Mouse (Mus musculus): Measurements from ENCODE around the gene Raph1. TPM values are rescaled to one million over a fixed set of nuclear protein-coding genes. Genes with fewer than 3 reads are reported as not detected.

The Raph1 gene
- 100 to 1,000 TPM; 113 to 150 (median 128) TPM for total RNA-seq (2022)

- peak; percentile 80 for DNase-seq (ENCODE audit: low spot score)
Observed at GRCm38 (mm10) chr1:60566631-60567311, at the start of gene Raph1. Gene Raph1 (minus strand): TSS chr1:60567104.

DNA sequence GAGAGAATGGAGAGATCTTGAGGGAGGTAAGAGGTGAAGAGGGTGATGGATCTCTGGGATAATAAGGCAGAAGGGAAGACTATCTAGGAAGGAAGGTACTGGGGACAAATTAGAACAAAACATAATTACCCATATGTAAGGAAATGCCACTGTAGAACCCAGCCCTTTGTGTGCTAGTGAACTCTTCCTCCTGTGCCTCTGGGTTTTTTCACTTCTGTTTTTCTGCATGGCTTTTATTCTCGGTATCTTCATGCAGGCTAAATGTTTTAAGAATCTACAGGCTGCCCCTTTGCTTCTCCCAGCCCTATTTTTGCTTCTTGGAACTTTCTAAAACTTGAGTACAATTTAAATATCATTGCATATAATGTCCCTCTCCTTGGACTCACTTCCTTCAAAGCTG is 48.8 kb upstream of the Raph1 start:
- no peak for DNase-seq (ENCODE audit: low spot score)

DNA sequence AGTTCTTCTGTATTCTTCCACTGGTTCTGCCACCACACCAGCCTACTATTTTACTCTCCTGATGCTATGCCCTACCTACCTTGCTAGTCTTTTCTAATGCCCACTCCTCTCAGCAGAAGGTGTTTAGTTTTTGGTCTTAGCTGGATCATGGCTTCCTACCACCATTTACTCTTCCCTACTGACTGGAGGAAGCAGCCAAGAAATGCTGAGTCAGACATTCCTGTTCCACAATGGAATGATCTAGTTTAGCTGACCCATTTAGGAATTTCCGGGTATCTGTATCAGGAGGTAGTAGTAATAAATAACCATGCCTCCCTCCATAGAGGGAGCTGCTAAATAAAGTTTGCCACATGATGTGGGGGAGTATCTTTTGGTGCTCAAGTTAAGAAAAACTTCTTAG is 48.0 kb upstream of the Raph1 start:
- no peak for DNase-seq (ENCODE audit: low spot score)

DNA sequence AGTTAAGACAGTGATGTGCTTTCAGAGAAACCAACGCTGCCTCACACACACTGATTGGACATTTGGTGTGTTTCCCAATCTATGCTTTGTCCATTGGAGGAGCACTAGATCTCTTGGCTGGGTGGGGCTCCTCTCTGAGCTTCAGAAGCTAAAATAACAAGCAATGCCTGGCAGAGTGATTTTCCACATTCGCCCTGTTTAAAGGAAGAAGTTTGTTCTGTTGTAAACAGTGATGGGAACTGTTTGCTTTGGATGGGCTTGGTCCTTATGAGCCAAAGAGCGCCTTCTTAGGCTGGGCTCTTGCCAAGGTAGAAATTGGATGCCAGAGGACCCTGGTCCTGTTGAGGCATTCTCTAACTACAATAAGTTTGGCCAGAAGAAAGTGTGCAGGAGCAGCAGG is 45.1 kb upstream of the Raph1 start:
- no peak for DNase-seq (ENCODE audit: low spot score)

DNA sequence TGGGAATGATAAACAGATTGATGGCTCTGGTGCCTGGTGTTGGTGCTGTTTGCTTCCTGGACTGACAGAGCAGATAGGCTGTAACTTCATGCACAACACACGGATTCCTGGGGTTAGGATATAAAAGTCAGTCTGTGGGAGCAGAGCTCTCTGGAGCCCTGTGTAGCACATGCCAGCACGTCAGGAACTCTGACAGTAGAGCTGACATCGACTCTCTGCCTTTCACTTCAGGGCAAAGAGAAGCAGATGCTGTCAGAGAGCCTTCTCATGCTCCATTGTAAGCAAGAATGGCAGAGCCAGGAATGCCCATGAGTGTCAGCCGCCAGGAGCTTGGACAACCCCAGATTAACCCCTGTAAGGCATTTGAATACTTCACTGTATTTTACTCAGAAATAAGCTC is 43.7 kb upstream of the Raph1 start:
- DNase-seq (ENCODE audit: low spot score), result no peak

DNA sequence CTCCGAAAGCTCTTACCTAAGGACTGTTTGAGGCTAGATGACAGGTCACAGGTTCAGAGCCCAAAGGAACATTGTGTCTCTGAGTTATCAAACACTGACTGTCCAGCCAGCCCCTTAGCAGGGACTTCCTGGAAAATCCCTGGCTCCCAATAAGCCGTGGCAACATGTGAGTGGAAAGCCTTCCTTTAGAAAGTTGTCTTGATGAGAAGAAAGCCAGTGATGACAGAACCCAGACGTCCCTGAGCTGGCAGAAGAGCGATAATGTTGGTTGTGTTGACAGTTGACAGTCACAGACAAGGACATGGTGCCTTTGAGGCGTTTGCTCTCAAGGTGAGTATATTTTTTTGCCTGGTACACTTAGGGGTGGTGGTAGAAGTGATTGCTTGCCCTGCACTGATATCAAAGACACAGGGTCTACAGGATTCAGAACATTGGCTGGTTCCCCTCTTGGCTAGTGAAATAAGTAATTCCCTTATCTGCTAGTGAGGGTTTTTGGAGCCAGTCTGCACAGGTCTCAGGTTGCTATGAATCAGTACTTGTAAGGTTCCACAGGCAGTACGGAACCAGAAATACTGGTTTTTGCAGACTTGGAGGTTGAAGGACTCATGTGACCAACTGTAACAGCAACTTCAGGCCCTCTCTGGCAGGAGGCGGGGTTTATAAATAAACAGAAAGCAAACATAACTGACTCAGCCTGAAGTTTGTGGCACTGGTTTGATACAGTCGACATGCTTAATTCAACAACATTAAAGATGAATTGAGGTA is 42.3 kb upstream of the Raph1 start:
- peak; percentile 76 for DNase-seq (ENCODE audit: low spot score)

- no peak for DNase-seq (ENCODE audit: low spot score)
Observed at GRCm38 (mm10) chr1:60604481-60605021, 37.6 kb upstream of the Raph1 start.

- DNase-seq (ENCODE audit: low spot score), result no peak
Observed at GRCm38 (mm10) chr1:60600682-60601081, 33.8 kb upstream of the Raph1 start.

DNA sequence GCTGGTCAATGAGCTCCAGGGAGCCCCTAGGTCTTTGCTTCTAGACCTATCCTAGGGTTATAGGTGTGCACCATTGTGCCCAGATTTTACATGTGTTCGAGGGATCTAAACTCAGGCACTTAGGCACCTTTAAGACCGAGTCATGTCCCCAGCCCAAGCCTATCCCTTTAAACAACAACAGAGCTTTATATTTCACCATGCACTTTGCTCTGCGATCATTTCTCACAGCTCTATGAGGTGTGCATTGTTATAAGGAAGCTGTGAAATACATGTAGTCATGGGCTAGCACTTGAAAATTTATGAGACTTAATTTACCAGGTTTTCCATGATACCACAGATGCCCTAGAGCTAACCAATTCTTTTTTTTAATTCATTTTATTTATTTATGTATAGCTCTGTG is 33.0 kb upstream of the Raph1 start:
- DNase-seq (ENCODE audit: low spot score), result no peak

- no peak for DNase-seq (ENCODE audit: low spot score)
Observed at GRCm38 (mm10) chr1:60599013-60599701, 32.3 kb upstream of the Raph1 start.

DNA sequence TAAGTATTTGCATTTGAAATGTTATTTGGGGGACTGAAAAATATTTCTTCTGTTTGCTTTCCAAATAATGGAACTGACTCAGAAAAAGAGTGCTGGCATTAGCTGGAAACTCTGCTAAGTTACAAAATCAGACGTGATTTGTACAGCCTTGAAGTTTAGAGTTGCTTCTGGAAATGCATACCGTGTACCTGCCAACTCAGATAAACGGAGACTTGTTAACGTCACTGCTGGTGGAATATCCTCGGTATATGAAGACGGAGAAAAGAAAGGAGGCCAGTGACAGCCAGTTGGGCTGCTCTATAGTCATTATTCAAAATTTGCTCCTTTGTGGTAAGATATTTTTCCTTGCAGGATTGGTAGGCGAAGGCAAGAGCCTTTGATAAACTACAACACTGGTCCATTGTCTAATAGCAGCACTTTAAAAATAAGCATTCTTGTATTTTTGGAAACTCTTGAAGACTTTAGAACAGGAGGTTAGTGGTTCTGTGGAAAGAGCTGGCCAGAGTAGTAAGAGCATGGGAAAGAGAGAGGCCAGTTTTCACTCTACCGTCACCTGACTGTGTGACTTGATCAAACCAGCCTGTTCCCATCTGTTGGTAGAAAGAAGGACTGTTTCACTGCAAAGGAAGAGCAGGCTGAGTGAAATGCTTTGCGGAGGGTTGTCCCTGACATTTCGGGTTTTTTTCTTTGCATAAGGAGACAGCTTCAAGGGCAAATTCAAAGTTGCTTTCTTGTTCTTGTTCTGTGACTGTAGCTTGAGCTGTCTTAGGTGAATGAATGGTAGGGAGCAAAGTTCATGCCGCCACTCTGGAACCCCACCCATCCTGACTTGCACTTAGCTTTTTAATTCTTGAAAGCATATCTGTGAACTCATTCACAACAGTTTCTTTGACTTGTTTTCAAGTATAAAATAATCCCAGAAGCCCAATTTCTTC is 29.7 kb upstream of the Raph1 start:
- DNase-seq (ENCODE audit: low spot score), result no peak

GRCm38 (mm10) chr1:60593101-60593500 is 26.2 kb upstream of the Raph1 start:
- DNase-seq (ENCODE audit: low spot score), result no peak

DNA sequence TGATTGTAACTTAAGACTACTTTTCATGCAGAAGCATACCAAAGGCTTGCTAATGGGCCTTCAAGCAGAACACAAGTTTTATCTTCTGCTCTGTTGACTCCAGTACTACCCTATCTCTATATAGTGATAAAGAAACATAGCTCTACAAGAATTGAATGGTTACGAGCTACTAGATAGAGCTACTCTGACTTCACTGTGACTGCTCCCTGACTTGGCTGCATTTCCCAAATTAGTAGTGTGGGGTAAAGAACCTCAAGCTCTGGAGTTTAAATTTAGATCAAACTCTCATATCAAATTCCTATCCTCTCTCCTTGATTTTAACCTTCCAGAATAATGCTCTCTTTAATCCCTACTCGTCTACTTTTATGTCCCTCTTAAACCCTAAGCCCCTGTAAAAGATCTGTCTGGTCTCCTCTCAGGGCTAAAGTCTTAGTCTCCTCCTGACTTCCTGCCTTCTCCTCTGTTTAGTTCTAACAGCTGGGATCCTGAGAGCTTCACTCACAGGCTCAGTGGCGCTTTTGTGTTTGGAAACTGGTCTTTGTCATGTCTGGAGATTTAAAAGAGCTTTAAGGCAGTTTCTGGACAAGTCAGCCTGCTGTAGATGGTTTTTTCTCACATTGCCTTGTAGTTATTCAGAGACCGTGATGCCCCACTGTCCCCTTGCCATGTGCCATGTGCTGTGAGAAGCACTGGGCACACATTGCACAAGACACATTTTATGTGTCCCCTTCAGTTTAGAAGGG is 22.2 kb upstream of the Raph1 start:
- DNase-seq (ENCODE audit: low spot score), result no peak

- DNase-seq (ENCODE audit: low spot score), result no peak
Observed at GRCm38 (mm10) chr1:60580990-60581389, 14.1 kb upstream of the Raph1 start.

DNA sequence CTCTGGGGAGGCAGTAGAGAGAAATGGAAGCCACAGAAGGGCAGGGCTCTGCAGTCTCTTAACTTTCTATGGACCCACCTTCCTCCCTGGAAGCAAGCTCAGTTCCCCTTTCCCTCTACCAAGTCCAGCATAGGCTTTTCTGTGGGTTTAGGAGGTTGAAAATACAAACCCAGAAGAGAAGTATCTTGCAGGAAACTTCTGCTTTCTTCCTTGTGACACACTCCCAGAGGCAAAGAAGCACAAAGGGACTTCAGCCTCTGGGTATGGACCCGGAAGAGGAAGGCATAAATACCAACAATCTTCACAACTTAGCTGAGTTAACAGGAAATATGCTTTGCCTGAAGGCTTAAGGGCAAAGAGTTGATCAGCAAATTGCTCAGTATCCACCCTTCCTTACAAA is 13.0 kb upstream of the Raph1 start:
- DNase-seq (ENCODE audit: low spot score), result peak; percentile 28

DNA sequence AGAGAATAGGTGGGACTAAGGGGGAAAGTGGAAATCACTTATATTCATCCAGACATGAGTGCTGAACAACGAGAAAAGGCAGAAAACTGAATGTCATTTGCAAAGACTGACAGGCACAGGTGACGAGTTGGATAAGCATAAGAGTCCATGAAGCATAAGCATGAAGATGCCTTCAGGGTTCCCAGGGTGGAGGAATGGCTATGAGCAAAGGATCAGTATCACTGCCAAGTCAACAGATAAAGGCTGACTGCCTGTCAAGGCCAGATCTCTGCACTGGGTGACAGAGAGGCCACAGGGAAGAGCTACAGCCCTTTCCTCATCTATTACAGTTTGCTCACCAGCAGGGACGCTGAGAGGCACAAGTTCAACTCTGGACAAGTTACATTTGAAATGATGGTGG is 5.8 kb upstream of the Raph1 start:
- DNase-seq (ENCODE audit: low spot score), result no peak

DNA sequence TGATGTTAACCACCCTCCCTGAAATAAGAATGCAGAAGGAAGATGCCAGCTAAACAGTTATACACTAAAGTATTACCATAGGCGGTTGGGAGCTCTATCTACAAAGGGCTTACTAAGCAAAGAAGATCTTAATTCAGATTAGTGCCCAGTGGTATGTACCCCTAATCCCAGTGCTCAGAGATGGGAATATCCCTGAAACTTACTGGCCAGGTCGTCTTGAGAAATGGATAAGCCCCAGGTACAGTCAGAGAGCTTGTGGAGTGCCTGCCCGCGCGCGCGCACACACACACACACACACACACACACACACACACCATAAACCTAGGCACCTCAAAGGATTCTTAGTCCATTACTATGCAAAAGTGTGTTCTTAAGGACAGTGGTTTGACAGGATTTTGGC is 2.8 kb upstream of the Raph1 start:
- DNase-seq (ENCODE audit: low spot score), result no peak

DNA sequence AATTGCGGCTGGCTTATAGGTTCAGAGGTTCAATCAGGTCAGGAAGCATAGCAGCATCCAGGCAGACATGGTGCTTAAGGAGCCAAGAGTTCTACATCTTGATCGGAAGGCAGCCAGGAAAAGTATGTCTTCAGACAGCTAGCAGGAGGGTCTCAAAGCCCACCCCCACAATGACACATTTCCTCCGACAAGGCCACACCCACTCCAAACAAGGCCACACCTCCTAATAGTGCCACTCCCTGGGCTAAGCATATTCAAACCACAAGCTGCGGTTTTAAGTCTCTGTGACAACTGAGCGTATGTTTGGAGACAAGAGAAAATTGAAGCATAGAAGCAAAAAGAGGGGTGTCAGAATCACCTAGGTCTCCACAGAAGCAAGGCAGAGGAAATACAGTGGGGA is 2.3 kb upstream of the Raph1 start:
- no peak for DNase-seq (ENCODE audit: low spot score)

DNA sequence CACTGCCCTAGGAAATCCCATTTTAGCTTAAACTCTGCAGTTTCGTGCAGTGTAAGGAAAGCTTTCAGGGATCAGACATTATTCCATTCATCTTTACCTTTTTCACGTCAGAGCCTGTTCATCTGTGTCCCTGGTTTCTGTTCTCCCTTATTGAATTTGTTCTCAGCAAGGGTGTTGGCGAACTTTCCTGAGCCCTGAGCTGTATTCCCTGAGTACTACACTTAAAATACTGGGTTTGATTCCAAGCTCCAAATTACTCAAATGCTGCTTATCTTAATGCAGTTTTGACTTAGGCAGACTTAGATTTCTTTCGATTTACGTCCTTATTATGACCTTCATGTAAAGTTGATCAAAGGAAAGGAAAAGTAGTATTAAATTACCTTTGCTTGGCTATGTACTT is 417 bp upstream of the Raph1 start:
- DNase-seq (ENCODE audit: low spot score), result no peak

- peak; percentile 38 for DNase-seq (ENCODE audit: low spot score)
Observed at GRCm38 (mm10) chr1:60565931-60566630, 823 bp downstream of the Raph1 start.
